Mouse (Mus musculus) left cerebral cortex, adult 2 months (tissue): ENCODE measurements around the gene Cdh13. TPM values are rescaled to one million over a fixed set of nuclear protein-coding genes. Genes with fewer than 3 reads are reported as not detected.

Source experiments
- DNase-seq, 2 experiments: peaks; one replicate each; pipeline ENCODE4 v3.0.0; 2021 to 2022; ENCODE audit warnings: low spot score in 2 of 2, mixed read lengths in 1 of 2; ENCODE audit errors: extremely low spot score in 1 of 2
- H3K27ac ChIP-seq: fragments of 200-600 bp; 2 replicates; pipeline ENCODE4 v1.8.1; 2022
- H3K4me3 ChIP-seq: fragments of 200-600 bp; 2 replicates; pipeline ENCODE4 v1.8.1; 2022
- CTCF ChIP-seq: fragments of 200-600 bp; IDR thresholded peaks from 2 replicates; pipeline ENCODE4 v1.8.1; 2022; ENCODE audit warnings: antibody characterized with exemption, mild to moderate bottlenecking, moderate library complexity
- intact Hi-C: fragments of 180-260 bp; cut with DNase I; formaldehyde crosslinking; loops from one replicate; pipeline ENCODE4 v1.15.1; 2025
- total RNA-seq, 2 experiments: library from RNA; stranded (reverse); gene quantifications; 2 replicates each; pipeline ENCODE4 v1.2.3; 2021

Cdh13 gene
- total RNA-seq, 2 experiments from 2014 or later = 69.9 to 74.8 TPM

GRCm38 (mm10) chr8:118393909-118394650 is 110.5 kb downstream of the Cdh13 start:
- TF ChIP-seq CTCF = no peak
- no peak overlapping the region for H3K27ac ChIP-seq
- intact Hi-C loops = no loop called here
- DNase-seq = no peak
- H3K4me3 ChIP-seq = no peak overlapping the region

DNA sequence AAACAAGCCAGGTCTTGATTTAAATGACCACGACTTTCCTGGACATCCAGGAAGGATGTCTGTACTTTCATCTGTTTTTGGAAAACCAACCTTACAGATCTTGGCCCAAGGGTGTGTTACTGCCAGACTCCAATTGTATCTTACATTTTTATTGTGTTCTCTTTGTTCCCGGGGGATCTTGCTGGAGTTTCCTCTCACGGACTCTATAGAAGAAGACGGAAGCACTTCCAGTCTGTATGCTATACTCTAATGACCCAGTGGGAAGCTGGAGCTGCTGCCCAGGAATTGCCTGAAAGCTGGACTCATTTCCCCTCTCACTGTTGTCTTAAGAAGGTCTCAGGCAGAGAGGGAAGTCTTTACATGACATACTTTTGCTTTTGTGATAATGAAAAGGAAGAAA is 111.6 kb downstream of the Cdh13 start:
- Histone ChIP-seq H3K27ac (no peak overlapping the region), H3K4me3 (no peak overlapping the region)
- intact Hi-C loops = no loop called here
- DNase-seq = no peak
- TF ChIP-seq CTCF = no peak

DNA sequence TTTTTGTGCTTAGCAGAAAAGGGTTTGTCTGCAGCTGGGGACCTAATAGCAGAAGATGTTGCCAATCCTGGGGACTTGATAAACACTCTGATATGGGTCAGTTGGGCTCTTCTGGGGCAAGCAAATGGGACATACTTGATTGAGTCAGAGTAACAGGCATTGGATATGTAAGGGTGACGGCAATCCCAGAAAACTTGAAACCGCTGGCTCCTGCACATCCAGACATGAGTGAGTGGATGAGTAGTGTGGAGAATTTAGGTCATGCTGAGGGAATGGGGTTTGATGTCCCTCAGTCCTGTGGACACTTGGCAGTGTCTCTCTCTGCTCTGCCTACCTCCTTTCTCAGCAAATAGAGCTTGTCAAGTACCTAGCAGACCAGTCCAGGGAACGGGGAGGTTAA is 121.3 kb downstream of the Cdh13 start:
- TF ChIP-seq CTCF = no peak
- Histone ChIP-seq H3K27ac (no peak overlapping the region), H3K4me3 (no peak overlapping the region)
- intact Hi-C loops = no loop called here
- no peak for DNase-seq

DNA sequence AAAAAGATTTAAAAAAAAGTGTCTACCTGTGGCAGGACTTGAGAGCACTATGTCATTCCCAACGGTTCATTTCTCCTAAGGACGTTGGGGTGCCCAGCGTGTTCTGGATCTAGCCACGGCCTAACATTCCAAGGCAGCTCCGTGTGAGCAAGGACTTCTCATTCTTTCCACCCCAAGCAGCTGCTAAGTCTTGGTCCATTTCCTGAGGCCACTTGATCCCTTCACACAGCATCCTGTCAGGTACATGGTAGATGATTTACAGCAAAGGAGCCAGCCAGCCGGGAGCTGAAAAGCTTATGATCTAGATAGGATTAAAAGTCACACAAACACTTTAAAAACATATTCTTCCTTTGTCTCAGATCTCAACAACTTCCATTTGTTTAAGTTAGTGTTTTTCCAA is 123.8 kb downstream of the Cdh13 start:
- no peak for TF ChIP-seq CTCF
- intact Hi-C loops = no loop called here
- H3K4me3 ChIP-seq = no peak overlapping the region
- no peak for DNase-seq
- no peak overlapping the region for H3K27ac ChIP-seq

DNA sequence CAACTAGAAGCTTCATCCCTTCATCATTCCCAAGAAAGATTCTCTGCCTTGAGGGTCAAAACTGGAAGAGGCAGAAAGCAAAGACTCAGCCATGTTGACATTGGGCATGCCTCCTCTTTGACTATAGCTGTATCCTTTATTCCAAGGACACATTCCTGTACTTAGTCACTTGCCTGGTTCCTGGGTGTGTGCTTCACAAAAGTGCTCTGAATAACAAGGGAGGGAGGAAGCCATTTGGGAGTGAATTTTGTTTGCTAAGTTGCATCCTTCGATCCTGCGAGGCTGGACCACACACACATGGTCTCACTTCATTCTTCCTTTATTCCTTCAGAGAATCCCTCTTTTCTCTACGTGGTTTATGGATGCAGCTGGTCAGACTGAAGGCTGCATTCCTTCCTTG is 125.9 kb downstream of the Cdh13 start:
- intact Hi-C loops = no loop called here
- H3K27ac ChIP-seq = no peak overlapping the region
- TF ChIP-seq CTCF = no peak
- DNase-seq = no peak
- H3K4me3 ChIP-seq = no peak overlapping the region

DNA sequence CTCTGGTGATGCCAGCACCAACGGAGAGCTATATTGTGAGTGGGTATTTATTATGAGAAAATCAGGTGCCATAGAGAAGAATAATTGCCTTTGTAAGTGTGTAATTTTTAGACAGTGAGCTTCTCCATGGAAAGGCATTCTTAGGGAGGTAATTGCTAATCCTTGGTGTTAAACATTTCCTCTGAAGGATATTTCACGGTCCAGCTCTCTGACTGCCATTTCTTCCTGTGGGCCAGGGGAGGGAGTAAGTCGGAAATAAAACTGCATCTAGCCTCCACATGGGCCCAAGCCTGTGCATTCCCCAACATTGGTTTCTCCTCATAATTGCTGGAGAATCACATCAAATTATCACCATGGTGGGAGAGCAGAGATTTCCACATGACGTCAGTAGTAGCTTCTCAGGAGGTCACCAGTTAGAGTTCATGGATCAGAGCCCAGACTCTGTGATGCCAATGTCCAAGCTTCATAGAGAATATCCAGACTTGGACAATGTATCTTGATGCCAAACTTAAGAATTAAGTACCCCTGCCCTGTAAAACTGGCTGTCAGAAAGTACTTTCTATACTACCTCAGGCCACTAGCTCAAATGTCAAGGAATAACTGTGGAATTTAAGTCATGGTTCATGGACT is 126.9 kb downstream of the Cdh13 start:
- intact Hi-C loops = no loop called here
- Histone ChIP-seq H3K27ac (no peak overlapping the region), H3K4me3 (no peak overlapping the region)
- TF ChIP-seq CTCF = no peak
- no peak for DNase-seq

DNA sequence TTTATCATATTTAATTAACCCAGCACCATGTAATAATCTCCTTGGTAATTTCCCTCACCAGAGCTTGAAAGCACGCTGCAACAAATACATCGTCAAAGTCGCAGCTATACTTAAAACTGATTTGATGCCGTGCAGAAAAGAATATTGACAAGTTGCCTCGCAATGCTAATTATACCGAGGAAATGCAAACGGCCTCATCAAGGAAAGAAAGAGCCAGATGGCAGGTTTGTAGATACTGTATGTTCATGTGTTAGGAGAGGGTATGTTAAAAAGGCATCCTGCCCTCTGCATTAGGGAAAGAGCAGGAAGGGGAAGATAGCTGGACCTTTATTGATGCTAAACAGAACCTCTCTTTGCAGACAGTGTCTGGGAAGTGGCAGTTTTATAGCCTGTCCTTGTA is 132.1 kb downstream of the Cdh13 start:
- no peak for TF ChIP-seq CTCF
- DNase-seq = no peak
- Histone ChIP-seq H3K4me3 (no peak overlapping the region), H3K27ac (no peak overlapping the region)
- intact Hi-C loops = no loop called here

DNA sequence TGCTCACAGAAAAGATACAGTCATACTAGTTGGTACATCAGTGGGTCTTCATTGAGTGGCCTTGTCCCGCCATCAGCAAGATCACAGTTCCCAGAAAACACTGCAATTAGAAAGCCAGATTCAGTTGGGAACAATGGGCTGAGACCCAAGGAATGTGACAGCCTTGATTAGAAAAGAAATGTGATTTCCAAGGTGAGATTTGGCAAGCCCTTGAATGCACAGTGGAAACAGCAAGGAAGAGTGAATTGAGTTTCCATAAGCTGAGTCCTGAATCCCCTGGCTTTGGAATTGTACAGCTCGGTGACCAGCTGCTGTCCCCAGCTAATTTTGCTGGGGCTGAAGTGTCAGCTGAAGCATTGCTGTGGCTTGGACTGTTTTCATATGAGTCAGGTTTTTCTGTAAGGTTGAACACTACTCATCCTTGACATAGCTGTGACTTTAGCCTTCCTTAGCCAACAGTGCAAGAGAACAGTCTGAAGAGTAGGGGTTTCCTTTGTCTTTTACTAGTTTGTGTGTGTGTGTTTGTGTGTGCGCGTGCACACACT is 133.3 kb downstream of the Cdh13 start:
- no peak for TF ChIP-seq CTCF
- intact Hi-C loops = no loop called here
- H3K27ac ChIP-seq = no peak overlapping the region
- DNase-seq = no peak
- H3K4me3 ChIP-seq = no peak overlapping the region

GRCm38 (mm10) chr8:118422624-118423023 is 139.1 kb downstream of the Cdh13 start:
- no peak overlapping the region for H3K27ac ChIP-seq
- TF ChIP-seq CTCF = no peak
- intact Hi-C loops = no loop called here
- DNase-seq = no peak
- H3K4me3 ChIP-seq = no peak overlapping the region

DNA sequence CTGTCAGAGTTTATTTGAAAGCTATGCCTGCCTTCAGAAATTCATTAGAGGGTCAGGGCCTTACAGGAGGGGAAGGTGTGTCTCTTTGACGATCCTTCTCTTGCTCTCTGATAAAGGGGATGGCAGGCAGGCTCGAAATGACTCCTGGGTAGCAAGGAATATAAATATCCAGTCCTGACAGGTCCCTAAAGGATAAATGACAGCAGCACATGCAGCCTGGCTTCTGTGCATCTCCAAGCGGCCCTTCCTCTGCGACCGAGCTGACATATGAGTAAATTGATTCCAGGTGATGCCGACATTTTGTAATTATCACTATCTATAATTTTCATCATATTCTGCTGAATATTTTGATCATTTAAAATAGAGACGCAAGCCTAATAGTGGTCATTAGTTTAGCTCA is 145.4 kb downstream of the Cdh13 start:
- no peak overlapping the region for H3K27ac ChIP-seq
- H3K4me3 ChIP-seq = no peak overlapping the region
- intact Hi-C loops = no loop called here
- no peak for TF ChIP-seq CTCF
- no peak for DNase-seq

DNA sequence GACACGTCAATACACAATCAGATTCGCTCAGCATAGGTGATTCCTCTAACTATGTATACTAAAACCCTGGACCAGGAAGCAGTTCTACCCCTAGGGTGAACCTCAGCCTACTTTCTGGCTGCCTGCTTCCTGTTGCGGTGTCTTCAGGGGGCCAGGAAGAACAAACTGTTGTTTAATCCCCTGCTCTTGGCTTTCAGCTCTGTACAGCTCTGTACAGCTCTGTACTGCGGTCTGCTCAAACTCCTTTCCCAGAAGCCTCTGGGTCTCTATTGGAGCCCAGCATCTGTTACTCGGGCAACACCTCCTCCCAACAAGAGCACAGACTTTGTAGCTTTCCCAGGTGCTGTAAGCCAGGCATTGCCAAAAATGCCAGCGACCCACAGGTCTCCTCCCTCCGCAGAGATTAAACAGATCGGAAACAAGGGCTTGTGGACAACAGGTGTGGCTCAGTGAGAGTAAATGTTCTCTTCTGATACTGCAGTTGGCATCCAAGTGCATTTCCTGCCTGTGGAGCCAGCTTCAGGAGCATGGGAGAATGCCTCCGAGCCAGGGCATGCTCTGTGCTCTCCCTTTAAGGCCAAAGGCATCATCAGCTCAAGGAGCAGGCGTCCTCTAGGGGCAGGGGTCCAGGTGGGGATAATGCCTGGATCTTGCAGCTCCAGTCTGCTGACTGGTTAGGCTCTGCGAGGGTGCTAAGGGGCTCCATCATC is 148.4 kb downstream of the Cdh13 start:
- Histone ChIP-seq H3K4me3 (no peak overlapping the region), H3K27ac (no peak overlapping the region)
- intact Hi-C loops = no loop called here
- no peak for DNase-seq
- no peak for TF ChIP-seq CTCF

DNA sequence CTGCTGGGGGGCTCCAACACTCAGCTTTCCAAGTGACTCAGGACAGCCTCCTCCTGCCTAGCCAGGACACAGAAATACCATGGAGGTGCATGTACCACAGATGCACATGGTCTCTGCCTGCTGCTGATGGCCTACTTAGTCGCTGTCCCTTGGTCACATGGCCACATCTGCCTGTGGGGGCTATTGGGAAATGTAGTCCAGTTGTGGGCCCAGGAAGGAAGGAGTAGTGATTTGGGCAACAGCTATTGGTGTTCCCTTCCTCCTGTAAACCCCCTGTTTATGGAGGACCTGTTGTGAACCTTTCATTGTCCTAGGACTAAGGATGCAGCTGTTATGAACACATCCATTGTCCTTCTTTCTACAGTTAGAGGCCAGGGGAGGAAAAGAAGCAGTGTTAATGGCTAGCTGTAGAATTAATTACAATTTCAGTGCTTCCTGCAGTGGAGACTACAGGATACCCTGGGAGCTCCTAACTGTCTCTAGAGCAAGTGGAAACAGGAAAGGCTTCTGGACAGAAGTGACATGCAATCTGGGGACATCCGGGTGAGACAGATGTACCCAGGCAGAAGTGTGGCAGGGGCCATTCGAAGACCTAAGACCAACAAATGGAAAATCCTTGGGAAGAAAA is 150.1 kb downstream of the Cdh13 start:
- TF ChIP-seq CTCF = no peak
- intact Hi-C loops = no loop called here
- DNase-seq = no peak
- Histone ChIP-seq H3K27ac (no peak overlapping the region), H3K4me3 (no peak overlapping the region)
